Mouse (Mus musculus) liver, adult 2 months (tissue): ENCODE measurements around the gene Lars2.

Experiments used
- CTCF ChIP-seq: fragments of 200-500 bp; IDR thresholded peaks from 2 replicates; pipeline ENCODE4 v1.5.1; 2011; ENCODE audit warnings: low read depth, low read length, control low read depth
- POLR2A ChIP-seq: fragments of 200-500 bp; IDR thresholded peaks from 2 replicates; pipeline ENCODE4 v1.6.1; 2011; ENCODE audit warnings: low read length, control low read depth; ENCODE audit not compliant: insufficient read depth; ENCODE audit errors: extremely low read depth

- TF ChIP-seq POLR2A, result no peak
- no peak for TF ChIP-seq CTCF
Measured at GRCm38 (mm10) chr9:123386347-123386746, 19.6 kb downstream of the Lars2 start.
